Mouse (Mus musculus) gonadal fat pad, adult 2 months (tissue): ENCODE measurements around the gene Lyzl4. TPM values are rescaled to one million over a fixed set of nuclear protein-coding genes. Genes with fewer than 3 reads are reported as not detected.
A peak's percentile ranks its signal among the peaks of the same experiment; 100 is the strongest.
"Not testable (repeated sequence)": the region's sequence is repeated elsewhere in the genome, so short reads cannot be mapped to it uniquely, and the experiment has no call there.

Source experiments
- DNase-seq: peaks from one replicate; pipeline ENCODE4 v3.0.0-alpha.2; 2012; ENCODE audit warnings: low read depth
- polyA plus RNA-seq: library from polyadenylated mRNA; depleted of rRNA; stranded (reverse); fragments of >200 nt; gene quantifications from 2 replicates; pipeline ENCODE4 v1.2.3, GENCODE M21; 2012

Gene Lyzl4
- polyA plus RNA-seq, 1 experiment: 2.3 TPM

DNA sequence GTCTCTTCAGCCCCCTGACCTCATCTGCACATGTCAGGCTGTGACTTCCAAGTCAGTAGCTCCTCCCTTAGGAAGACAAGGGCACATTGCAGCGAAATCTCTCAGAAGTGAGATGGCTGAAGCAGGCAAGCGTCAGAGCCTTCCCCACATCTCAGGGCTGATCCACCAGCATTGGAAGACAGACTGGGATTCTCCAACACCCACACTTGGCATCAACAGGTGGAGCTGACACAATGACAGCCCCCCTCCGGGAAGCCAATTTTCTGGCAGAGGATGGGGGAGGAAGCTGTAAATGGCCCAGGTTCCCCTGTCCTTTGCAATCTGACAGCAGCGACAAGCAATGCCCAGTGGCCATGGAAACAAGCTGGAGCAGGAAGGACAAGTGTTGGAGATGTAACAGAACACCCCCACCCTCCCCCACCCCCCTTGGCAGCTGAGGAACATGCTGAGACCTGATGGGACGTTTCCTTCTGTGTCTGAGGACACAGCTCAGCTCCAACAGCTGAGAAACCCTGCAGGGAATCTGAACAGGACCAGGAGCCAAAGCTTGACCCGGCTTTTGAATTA is 41.0 kb downstream of the Lyzl4 start:
- peak; percentile 96 for DNase-seq

DNA sequence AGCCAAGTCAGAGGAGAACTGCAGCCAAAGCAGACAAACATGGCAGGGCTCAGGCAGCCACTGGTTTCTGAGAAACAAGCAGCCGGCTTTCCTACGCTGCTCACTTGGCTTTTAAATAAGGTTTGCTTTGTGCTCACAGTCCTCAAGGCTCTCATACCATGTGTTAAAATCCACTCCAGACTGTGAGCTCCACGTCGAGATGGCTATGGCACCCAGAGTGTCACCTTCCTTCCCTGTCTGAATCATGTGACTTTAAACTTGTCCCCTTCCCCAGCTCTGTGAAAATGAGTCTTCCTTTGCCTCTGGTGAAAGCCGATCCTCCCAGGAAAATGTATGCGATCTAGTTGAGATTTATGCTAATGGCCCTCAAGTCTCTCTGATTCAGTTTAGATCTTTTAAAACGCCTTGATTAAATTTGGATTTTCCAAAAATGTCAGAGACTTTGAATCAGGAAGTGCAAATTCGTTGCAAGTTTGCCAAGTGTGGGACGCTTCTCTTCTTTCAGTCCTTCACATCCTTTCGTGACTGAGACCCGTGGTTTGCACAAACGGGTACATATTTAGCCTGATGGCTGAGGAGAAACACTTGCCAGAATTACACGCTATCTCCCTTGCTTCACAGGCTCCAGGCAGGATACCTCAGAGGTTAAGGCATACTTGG is 41.6 kb downstream of the Lyzl4 start:
- no peak for DNase-seq

DNA sequence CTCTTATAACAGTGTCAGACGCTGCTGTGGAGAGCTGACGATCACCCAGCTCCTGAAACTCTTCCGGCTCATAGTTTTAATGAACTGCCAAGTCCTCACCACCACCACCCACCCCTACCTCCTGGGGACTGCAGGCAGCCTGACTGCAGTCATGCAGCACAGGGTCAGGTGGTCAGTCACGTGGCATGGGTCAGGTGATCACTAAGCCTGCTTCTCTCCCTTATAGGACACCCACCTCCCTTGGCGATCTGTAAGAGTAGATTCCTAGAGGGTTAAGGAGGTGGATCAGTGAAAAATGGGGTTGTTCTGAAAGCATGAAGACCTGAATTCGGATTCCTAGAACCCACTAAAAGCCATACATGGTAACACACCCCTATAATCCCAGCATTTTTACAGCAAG is 42.3 kb downstream of the Lyzl4 start:
- DNase-seq: no peak

DNA sequence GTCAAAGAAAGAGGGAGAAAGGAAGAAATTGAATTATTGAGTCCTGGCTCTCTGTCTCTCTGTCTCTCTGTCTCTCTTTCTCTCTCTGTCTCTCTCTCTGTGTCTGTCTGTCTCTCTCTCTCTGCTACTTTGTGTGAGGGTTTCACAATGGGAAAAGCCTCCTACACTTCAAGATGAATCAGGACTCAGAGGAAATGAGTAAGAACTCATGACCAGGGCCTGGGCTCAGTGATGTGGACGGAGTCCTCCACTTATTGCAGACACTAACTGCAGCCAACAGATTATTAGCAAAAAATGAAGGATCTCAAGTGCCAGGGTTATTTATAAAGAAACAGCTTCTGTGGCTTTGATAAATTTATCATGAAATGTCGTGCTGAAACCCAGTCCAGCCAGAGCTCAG is 43.8 kb downstream of the Lyzl4 start:
- DNase-seq: no peak

DNA sequence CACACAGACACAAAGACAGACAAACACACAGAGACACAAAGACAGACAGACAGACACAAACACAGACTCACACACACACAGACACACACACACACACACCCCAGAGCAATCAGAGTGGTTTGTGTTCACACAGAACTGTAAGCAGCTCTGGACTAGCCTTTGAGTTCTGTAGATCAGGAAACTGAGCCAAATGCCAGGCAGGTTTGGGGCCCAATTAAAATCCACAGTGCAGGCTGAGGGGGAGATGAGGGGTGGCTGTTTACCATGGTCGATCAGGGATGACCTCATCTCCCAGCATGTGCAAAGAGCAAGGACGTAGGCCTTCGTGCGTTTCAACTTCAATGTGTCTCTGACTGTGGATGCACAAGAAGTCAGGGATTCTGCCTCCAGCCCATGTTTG is 47.1 kb downstream of the Lyzl4 start:
- DNase-seq: no peak

DNA sequence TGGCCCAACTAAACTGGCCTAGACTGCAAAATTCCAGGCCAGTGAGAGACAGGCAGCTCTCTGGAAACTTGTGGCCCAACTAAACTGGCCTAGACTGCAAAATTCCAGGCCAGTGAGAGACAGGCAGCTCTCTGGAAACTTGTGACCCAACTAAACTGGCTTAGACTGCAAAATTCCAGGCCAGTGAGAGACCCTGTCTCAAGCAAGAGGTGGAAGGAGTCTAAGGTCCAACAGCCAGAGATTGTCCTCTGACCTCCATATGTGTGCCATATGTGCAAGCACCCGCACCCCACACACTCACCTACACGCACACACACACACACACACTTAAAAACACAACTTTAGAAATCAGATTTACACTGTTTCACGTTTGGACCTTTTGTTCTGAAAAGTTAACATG is 48.1 kb downstream of the Lyzl4 start:
- DNase-seq: not testable (repeated sequence)

DNA sequence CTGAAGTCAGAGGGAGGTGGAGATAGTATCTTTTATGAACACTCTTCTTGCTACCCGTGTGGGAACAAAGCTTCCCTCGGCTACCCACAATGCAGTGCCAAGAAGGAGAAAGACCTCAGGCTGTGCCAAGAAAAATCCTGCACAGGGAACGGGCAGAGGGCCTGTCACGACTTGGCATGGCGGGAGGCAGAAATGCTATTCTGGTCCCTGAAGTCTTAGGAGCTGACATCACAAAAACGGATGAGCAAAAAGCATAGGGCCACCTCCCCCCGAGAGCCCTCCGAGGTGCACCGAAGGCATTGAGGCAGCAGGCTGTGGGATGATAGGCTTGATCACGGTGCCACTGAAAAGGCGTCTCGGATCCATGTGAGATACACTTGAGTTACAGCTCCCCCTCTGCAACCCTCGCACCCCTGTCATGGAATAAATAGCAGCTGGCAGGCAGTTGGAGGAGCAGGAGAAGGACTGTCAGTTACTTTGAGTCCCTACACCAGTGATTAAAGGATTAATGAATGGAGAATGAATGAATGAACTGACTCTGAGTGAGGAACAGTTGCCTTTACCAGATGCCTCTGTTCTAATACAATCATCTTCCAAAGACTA is 48.8 kb downstream of the Lyzl4 start:
- no peak for DNase-seq

DNA sequence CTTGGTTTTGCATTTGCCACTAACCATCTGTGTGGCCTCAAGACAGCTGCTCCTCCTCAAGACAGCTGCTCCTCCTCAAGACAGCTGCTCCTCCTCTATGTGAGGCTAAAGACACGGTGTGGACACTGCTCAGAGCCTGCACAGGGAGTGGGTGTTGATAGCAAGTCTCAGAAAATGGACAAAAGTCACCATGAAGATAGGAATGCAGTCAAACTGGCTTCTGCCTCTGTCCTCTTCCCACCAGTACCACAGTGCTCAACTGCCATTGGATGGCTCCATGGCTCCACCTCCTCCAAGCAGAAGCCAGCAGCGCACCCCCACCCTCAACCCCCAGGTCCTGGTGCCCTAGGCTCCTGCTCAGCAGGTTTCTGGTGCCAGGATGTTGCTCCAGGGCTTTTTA is 52.4 kb downstream of the Lyzl4 start:
- DNase-seq: no peak

DNA sequence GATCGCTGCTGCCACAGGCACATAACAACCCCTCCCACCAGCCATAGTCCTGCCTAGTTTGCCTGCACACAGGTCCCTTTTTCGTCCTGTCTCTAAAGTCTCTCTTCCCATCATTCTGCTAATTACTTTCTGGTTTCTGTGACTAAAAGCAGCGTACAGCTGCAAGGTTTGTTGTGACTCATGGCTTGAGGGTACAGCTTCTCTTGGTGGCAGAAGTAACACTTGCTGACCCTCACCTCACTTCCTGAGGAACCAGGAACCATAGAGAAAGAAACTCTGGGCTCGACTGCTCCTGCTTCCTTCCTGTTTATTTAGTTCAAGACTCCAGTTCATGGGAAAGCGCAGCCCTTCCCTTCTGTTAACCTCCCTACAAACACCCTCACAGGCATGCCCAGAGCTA is 67.5 kb downstream of the Lyzl4 start:
- no peak for DNase-seq

DNA sequence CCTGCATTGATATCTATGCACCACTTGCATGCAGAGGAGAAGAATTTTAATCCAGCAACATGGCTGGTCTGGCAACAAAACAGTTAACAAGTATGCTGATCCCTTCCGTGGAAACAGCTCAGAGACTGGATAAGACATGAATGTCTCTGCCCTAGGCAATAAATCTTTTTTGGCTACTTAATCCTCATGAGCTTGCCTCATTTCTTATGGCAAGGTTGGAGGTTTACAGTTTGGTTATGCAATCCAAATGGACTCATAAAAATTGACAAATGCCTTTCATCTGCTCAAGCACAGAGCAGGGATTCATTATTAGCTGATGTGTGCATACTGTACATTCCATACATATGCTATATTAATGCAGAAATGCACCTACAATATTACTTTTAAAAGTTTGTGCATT is 73.4 kb downstream of the Lyzl4 start:
- peak; percentile 84 for DNase-seq

DNA sequence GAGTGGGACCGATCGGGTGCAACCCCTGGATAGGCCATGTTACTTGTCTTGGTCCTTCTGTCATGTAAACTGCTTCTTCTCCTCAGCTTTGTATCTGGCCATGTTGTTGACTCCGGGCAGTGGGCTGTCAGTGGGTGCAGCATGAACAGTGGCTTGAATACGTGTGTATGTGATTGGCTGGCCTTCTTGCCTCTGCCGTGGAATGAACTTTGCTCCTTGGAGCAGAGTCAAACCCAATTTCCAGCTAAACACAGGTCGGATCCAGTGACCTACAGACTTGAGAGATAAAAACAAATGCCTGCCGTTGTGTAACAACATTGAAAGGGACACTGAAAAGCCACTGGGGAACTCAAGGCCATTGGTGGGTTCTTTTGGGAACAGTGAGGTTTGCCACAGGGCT is 75.5 kb downstream of the Lyzl4 start:
- DNase-seq: no peak

DNA sequence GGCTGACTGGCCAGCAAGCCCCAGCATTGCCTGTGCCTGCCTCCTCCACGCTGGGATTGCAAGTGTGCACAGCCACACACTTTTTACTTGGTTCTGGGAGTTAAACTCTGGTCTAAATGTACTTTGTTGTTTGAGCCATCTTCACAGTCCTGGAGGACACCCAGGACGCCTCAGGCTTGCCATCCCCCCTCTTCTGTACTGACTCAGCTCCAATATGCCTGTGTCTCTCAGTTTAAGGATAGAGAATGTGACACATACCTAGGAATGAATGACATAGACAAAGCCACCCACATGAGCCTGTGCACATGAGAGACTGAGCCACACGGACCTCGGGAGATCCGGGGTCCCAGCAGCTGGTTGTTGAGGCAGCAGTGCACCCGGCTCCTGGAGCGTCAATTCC is 78.6 kb downstream of the Lyzl4 start:
- DNase-seq: no peak

DNA sequence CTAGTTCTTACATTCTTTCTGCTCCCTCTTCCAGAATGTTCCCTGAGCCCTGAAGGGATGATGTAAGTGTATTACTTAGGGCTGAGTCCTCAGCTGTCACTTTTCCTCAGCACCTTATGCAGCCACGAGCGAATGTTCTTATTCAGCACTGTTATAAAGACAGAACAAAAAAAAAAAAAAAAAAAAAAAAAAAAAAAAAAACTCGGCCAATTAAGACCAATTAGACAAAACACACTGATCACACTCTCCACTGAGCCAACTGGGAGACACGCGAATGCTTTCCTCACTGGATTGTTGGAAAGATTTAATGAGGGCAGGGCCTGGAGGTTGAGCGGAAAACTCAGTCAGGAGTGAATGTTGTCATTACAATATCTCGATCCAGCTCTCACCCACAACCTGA is 81.4 kb downstream of the Lyzl4 start:
- DNase-seq: no peak

DNA sequence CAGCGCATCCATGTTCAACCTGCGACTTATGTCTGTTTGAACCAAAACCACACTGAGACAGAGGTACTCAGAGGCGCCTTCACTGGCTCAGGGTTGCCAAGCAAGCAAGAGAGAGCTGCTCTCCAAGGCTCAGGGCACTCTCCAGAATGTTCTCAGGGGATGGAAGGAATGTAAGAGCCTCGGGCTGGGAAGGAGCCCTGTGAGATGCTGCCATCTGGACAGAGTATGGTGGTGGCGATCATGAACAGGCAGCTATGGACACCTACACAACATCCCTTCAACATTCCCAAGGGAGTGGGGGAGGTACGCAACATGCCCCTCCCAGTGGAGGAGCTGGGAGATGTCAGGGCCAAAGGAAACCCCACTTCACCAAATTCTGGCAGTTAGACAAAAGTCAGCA is 83.7 kb downstream of the Lyzl4 start:
- no peak for DNase-seq

DNA sequence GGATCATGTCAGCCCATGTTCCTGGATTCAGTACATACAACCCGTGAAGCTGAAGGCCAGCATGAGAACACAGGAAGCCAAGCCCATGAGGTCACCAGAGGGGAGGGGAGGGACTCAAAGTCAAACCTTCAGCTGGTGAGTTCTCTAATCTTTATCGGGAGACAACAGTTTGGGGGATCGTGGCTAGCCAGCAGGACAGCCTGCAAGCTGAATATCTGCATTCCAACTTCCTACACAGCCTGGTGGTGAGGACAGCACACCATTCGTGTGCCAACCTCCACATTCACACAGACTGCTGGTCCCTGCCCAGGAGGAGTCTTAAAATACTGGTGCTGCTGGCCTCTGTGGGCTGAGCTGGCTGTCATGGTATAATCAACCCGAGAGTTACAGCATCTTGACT is 85.0 kb downstream of the Lyzl4 start:
- no peak for DNase-seq

DNA sequence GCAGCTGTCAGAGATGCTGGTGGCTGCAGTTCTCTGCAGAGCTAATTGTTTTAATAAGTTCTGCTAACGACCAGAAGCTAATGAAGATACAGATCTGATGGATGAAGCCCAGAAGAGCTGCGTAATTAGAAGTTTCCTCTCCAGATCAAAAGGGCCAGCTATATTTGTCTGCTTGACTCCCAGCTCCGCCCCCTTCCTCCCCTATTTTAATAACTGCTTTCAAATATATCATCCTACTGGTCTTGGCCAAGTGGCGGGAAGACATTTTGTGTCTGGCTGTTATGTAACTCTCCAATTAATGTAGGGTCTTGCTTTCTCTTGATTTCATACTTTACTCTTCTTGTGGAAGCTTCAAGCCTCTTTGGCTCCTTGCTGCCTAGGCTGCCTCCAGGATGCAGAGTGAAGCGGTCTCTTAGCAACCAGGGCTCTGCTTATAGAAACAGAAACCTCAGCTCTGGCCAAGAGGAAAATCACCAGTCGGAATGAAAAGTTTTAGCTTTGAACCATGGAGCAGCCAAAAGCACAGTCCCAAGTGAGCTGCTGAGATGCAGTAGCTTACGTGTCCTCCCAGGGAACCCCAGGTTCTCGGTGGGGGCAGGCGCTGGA is 86.4 kb downstream of the Lyzl4 start:
- no peak for DNase-seq

DNA sequence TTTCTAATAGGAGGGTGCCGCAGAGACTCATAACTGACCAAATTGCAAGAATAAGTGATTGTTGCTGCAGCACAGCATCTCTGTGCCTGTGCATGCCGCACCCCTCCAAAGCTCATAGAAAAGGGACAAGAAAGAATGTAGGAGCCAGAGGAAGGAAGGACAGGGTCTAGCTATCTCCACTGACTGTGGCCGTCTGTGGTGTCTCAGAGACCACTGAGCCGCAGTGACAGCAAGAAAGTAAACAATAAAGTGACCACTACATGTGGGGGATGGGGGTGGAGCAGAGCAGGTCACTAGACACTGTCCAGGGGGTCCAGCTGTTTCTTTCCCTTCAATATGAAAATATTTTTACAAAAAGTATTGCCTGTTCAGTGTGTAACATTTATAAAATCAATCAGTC is 88.3 kb downstream of the Lyzl4 start:
- no peak for DNase-seq

DNA sequence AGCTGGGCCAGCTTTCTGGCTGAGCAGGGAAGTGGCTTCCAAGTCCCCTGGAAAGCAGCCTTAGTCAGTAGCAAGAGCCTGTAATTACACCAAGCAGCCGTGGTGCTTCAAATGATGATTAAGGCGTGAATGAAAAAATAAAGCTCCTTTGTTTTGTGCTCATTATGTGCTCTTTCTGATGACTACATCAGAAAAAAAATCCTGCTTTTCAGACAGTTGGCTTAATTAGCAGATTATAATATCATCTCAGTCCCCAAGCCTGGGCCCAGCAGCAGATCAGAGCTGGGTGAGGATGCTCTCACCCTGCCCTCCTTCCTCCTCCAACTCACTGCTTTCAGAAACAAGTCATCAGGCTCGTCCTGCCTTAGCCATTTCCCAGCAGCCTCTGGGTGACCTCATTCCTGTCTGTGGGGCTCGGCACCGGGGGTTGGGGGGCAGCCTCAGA is 91.5 kb downstream of the Lyzl4 start:
- no peak for DNase-seq

DNA sequence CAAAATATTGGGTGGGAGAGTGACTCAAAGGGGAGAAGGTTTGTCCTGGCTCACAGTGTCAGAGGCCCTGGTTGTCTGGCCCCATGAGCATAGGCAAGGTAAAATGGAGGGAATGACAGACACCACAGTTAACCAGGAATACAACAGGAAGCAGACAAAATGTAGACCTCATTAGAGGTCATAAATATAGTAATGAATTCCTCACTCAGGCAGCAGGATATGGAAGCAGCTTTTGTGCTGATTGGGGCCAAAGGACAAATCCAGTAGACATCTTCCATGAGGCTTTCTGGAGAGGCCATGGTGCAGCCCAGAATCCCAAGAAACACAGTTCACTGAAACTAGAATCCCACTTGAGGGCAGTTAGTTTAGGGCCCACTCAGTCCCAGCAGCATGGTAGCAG is 92.5 kb downstream of the Lyzl4 start:
- no peak for DNase-seq

DNA sequence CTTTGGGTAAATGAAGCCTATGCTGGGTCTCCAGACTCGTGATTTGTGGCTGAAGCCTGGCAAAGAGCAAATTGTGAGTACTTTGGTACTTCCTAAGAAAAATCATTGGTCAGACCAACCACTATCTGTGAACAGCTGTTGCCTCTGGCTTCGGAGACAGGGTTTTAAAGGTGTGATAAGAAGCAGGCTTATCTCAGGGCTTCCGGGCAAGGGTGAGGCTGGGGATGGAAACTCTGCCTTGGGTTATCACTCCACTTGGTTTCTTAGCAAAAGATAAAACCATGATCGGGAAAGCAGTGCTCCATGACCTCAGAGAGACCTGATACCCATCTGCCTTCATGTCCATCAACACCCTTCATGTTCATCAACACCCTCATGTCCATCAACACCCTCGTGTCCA is 92.9 kb downstream of the Lyzl4 start:
- DNase-seq: no peak

DNA sequence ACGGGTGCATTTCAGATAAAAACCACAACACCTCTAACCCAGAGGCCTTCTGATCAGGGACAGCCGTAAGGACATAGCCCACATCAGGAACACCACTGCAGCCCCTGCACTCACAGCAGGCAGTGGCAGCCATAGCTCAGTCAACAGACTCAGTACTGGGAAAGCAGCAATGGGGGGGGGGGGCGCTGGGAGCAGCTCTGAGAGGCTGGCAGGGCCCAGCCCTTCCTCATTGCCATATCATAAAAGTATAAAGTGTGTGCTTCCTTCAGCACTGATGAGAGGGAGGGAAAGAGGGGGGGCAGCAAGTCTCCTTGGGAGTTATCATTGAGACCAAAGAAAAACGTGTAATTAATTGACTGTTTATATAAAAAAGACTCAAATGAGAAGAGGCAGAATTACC is 94.5 kb downstream of the Lyzl4 start:
- no peak for DNase-seq

DNA sequence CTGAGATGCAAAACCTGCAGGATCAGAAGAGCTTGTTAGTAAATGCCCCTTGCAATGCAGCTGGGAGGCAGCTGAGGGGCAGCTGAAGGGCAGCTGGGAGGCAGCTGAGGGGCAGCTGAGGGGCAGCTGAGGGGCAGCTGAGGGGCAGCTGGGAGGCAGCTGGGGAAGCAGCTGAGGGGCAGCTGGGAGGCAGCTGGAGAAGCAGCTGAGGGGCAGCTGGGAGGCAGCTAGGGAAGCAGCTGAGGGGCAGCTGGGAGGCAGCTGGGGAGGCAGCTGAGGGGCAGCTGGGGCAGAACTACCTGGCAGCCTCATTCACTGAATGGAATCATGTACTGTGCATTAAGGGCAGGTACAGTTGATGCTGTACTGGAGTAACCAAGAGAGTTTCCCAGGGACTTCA is 100.4 kb downstream of the Lyzl4 start:
- DNase-seq: no peak

DNA sequence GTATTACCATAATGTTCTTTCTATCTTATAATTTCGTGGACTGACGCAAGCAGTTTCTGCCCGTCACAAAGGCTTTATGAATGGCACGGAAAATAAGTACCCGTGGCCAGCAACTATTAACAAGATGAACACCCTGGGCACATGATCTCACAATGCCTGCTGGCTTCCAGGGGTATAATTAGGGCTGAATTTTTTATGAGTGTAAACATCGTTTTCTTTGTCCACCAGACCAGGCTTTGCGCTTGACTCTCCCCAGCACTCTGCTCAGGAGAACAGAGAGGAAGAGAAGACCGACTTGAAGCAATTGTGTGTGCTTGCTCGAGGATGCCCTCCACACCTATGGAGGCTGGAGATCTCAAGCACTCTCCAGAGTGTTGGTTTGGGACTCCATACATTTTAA is 109.3 kb downstream of the Lyzl4 start:
- DNase-seq: no peak
